Mouse (Mus musculus): ENCODE results near the gene Kif5c. TPM values are rescaled to one million over a fixed set of nuclear protein-coding genes. Genes with fewer than 3 reads are reported as not detected.

Gene Kif5c
- polyA plus RNA-seq, 1 experiment from 2014 or later: 1.0 TPM

GRCm38 (mm10) chr2:49600021-49600681 is 18.9 kb upstream of the Kif5c start:
- no peak overlapping the region for H3K27ac ChIP-seq (ENCODE audit: low read depth)
- no peaks in the 10 kb centered on the region for H3K4me1 ChIP-seq (ENCODE audit: insufficient read depth)
- DNase-seq (no peak), ATAC-seq (ENCODE audit: insufficient read depth) (no peak)
- 54% methylated on average over 7 of the region's 7 CpGs for WGBS
- H3K4me3 ChIP-seq (ENCODE audit: low read depth, low read length): no peak overlapping the region
- no peaks in the 10 kb centered on the region for H3K9me3 ChIP-seq (ENCODE audit: low read depth, low read length)
- H3K27me3 ChIP-seq (ENCODE audit: insufficient read depth, low read length): no peaks in the 10 kb centered on the region
- H3K9ac ChIP-seq: no peak overlapping the region
- no peak overlapping the region for H3K4me2 ChIP-seq
- TF ChIP-seq CTCF (IDR thresholded peaks at IDR 0.05; ENCODE audit: low read depth): no peak
- no peaks in the 10 kb centered on the region for H3K36me3 ChIP-seq (ENCODE audit: insufficient read depth)

DNA sequence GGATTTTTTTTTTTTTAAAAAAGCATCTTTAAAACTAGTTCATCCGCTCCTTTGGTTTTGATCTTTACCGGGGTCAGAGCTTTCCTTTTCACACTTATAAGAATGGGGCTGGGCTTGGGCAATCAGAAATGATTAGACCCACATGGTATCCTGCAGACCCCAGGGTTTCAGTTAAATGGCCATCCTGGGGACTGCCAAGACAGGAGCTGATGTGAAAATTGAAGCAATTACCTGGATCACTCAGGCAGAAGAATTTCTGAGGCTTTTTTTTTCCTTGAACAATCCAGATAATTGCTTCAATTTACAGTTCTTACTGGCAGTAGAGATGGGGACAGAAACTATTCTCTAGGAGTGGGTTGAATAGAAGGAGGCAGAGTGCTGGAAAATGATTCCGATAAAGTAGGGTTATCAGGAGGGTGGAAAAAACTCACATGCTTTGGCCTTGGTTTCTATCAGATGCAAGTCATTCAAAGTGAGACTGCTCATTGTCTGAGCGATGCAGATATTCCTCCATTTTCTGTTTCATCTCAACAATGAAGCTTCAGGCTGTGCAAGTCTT is 16.2 kb upstream of the Kif5c start:
- no peak for TF ChIP-seq CTCF (IDR thresholded peaks at IDR 0.05; ENCODE audit: low read depth)
- no peak overlapping the region for H3K9ac ChIP-seq
- no peaks in the 10 kb centered on the region for H3K27me3 ChIP-seq (ENCODE audit: insufficient read depth, low read length)
- no peaks in the 10 kb centered on the region for H3K36me3 ChIP-seq (ENCODE audit: insufficient read depth)
- DNase-seq: no peak
- H3K27ac ChIP-seq (ENCODE audit: low read depth): no peak overlapping the region
- ATAC-seq (ENCODE audit: insufficient read depth): no peak
- H3K4me1 ChIP-seq (ENCODE audit: insufficient read depth): no peaks in the 10 kb centered on the region
- 87% methylated on average over 4 of the region's 4 CpGs for WGBS
- H3K4me2 ChIP-seq: no peak overlapping the region
- H3K9me3 ChIP-seq (ENCODE audit: low read depth, low read length): no peaks in the 10 kb centered on the region
- H3K4me3 ChIP-seq (ENCODE audit: low read depth, low read length): no peak overlapping the region

GRCm38 (mm10) chr2:49609611-49610010 is 9.5 kb upstream of the Kif5c start:
- no peaks in the 10 kb centered on the region for H3K9me3 ChIP-seq (ENCODE audit: low read depth, low read length)
- no peaks in the 10 kb centered on the region for H3K4me1 ChIP-seq (ENCODE audit: insufficient read depth)
- no peak overlapping the region for H3K27ac ChIP-seq (ENCODE audit: low read depth)
- no peaks in the 10 kb centered on the region for H3K36me3 ChIP-seq (ENCODE audit: insufficient read depth)
- DNase-seq: no peak
- TF ChIP-seq CTCF (IDR thresholded peaks at IDR 0.05; ENCODE audit: low read depth): no peak
- ATAC-seq (ENCODE audit: insufficient read depth): no peak
- no peaks in the 10 kb centered on the region for H3K27me3 ChIP-seq (ENCODE audit: insufficient read depth, low read length)
- no peak overlapping the region for H3K4me2 ChIP-seq
- no peak overlapping the region for H3K4me3 ChIP-seq (ENCODE audit: low read depth, low read length)
- no peak overlapping the region for H3K9ac ChIP-seq
- 65% methylated on average over 5 of the region's 5 CpGs for WGBS

DNA sequence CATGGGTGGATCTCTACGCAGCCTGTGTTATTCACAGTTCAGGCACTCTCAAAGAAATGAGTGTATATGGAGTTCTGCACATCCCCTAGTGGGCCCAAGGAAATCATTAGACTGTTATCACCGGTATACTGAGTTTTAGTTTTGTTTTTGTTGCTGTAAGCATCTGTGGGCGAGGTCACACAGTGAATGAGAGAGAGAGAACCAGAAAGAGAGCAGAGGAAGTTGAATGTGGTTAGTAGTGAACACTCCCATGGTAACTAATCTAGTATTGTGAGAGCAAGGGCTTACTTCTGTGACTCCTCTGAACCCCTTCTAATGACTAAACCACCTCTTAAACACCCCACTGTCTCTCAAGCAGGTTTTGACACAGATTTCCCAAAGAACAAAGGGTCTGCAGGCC is 2.3 kb upstream of the Kif5c start:
- no peak overlapping the region for H3K27ac ChIP-seq (ENCODE audit: low read depth)
- H3K9ac ChIP-seq: no peak overlapping the region
- ATAC-seq (ENCODE audit: insufficient read depth) (no peak), DNase-seq (no peak)
- no peaks in the 10 kb centered on the region; the same call in 1 of the 2 replicates for H3K4me1 ChIP-seq (ENCODE audit: insufficient read depth)
- no peak overlapping the region for H3K4me3 ChIP-seq (ENCODE audit: low read depth, low read length)
- WGBS: 77% methylated on average over 3 of the region's 3 CpGs
- no peak for TF ChIP-seq CTCF (IDR thresholded peaks at IDR 0.05; ENCODE audit: low read depth)
- H3K9me3 ChIP-seq (ENCODE audit: low read depth, low read length): no peaks in the 10 kb centered on the region
- H3K4me2 ChIP-seq: no peak overlapping the region
- H3K36me3 ChIP-seq (ENCODE audit: insufficient read depth): no peaks in the 10 kb centered on the region
- H3K27me3 ChIP-seq (ENCODE audit: insufficient read depth, low read length): peaks cover 21% of the 10 kb centered on the region

- no peaks in the 10 kb centered on the region; the same call in 1 of the 2 replicates for H3K4me1 ChIP-seq (ENCODE audit: insufficient read depth)
- no peaks in the 10 kb centered on the region for H3K36me3 ChIP-seq (ENCODE audit: insufficient read depth)
- peaks cover 21% of the 10 kb centered on the region for H3K27me3 ChIP-seq (ENCODE audit: insufficient read depth, low read length)
- peak overlapping the region; percentile 98 for H3K4me2 ChIP-seq
- under 1% methylated on average over 33 of the region's 33 CpGs for WGBS
- DNase-seq (peak; percentile 9), ATAC-seq (ENCODE audit: insufficient read depth) (peak; percentile 18; the same call in 1 of the 2 replicates)
- H3K4me3 ChIP-seq (ENCODE audit: low read depth, low read length): peak overlapping the region; percentile 63
- no peaks in the 10 kb centered on the region for H3K9me3 ChIP-seq (ENCODE audit: low read depth, low read length)
- H3K9ac ChIP-seq: peak overlapping the region; percentile 27; the same call in 1 of the 2 replicates
- no peak for TF ChIP-seq CTCF (IDR thresholded peaks at IDR 0.05; ENCODE audit: low read depth)
- H3K27ac ChIP-seq (ENCODE audit: low read depth): no peak overlapping the region
Measured at GRCm38 (mm10) chr2:49619719-49620522, 823 bp downstream of the Kif5c start.

DNA sequence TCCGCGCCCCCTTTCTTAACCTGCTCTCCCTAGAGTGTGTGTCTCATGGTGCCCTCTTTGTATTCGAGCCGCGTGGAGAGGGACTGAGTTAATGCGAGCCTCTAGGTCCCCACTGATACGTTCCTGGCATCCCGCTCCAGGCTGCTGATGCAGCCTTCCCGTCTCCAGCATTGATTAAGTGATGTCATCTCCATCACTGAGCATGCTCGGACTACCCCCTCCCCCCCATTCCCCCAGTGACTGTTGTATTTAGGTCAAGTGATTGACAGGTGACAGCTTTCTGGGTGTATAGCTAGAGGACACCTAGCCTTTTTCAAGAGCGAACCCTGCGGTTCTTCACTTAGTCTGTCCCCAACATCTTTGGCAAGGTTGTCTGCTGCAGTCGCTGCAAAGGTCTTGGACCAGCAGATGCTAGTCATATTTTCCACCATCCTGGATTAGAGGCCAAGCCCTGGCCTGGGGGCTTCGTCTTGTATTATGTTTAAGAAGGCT is 1.6 kb downstream of the Kif5c start:
- TF ChIP-seq CTCF (IDR thresholded peaks at IDR 0.05; ENCODE audit: low read depth): no peak

GRCm38 (mm10) chr2:49621234-49621633 is 2.1 kb downstream of the Kif5c start:
- H3K36me3 ChIP-seq (ENCODE audit: insufficient read depth): no peaks in the 10 kb centered on the region
- no peak overlapping the region for H3K4me3 ChIP-seq (ENCODE audit: low read depth, low read length)
- H3K4me1 ChIP-seq (ENCODE audit: insufficient read depth): no peaks in the 10 kb centered on the region; the same call in 1 of the 2 replicates
- 76% methylated on average over 1 of the region's 1 CpGs for WGBS
- no peak for TF ChIP-seq CTCF (IDR thresholded peaks at IDR 0.05; ENCODE audit: low read depth)
- peaks cover 21% of the 10 kb centered on the region for H3K27me3 ChIP-seq (ENCODE audit: insufficient read depth, low read length)
- H3K9me3 ChIP-seq (ENCODE audit: low read depth, low read length): no peaks in the 10 kb centered on the region
- H3K27ac ChIP-seq (ENCODE audit: low read depth): no peak overlapping the region
- H3K9ac ChIP-seq: no peak overlapping the region
- DNase-seq (no peak), ATAC-seq (ENCODE audit: insufficient read depth) (no peak)
- H3K4me2 ChIP-seq: no peak overlapping the region

More for the DNA sequence above, 1.6 kb downstream of the Kif5c start:
- DNase-seq (no peak), ATAC-seq (ENCODE audit: insufficient read depth) (no peak)
- peaks cover 21% of the 10 kb centered on the region for H3K27me3 ChIP-seq (ENCODE audit: insufficient read depth, low read length)
- H3K36me3 ChIP-seq (ENCODE audit: insufficient read depth): no peaks in the 10 kb centered on the region
- no peak overlapping the region for H3K27ac ChIP-seq (ENCODE audit: low read depth)
- H3K9ac ChIP-seq: no peak overlapping the region
- H3K9me3 ChIP-seq (ENCODE audit: low read depth, low read length): no peaks in the 10 kb centered on the region
- 22% methylated on average over 14 of the region's 14 CpGs for WGBS
- no peak overlapping the region for H3K4me2 ChIP-seq
- no peak overlapping the region for H3K4me3 ChIP-seq (ENCODE audit: low read depth, low read length)
- H3K4me1 ChIP-seq (ENCODE audit: insufficient read depth): no peaks in the 10 kb centered on the region; the same call in 1 of the 2 replicates
